Mouse (Mus musculus): ENCODE data around the gene Slc45a1.

DNA sequence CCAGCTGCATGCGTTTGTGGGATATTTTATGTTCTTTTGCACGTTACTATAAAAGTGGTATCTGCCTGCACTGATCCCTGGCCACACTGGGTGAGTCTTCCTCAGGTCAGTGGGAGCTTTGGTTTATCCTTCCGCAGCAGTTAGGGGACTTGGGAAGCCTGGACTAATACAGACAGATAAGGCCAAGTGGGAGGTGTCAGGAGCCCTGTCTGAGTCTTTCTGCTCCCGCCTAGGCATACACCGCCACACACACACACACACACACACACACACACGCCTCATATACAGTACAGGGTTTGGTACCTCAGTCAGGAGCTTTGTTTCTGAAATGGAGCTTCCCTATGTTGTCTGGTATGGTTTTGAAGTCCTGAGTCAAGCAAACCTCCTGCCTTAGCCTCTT lies 59.9 kb downstream of the Slc45a1 start:
- no peak for TF ChIP-seq EP300 (IDR thresholded peaks at IDR 0.05; ENCODE audit: low read depth)
- no peak for TF ChIP-seq CTCF (IDR thresholded peaks at IDR 0.05; ENCODE audit: low read depth)
